Mouse (Mus musculus) liver, embryonic 11.5 days (tissue): ENCODE data around the gene Maml2. TPM values are rescaled to one million over a fixed set of nuclear protein-coding genes. Genes with fewer than 3 reads are reported as not detected.
A peak's percentile ranks its signal among the peaks of the same experiment; 100 is the strongest.

Experiments
- ATAC-seq: fragments of 200-750 bp; cut with Nextera tagmentation; replicated peaks from 2 replicates; pipeline ENCODE4 v1.8.0; 2017; ENCODE audit warnings: moderate number of reproducible peaks, mild to moderate bottlenecking, moderate TSS enrichment, moderate library complexity; ENCODE audit not compliant: low FRiP score
- DNase-seq: peaks from one replicate; pipeline ENCODE4 v3.0.0-alpha.2; 2017; ENCODE audit warnings: low spot score
- H3K27ac ChIP-seq: fragments of 300-500 bp; sonication (generic); 2 replicates; pipeline ENCODE4 v1.5.1; 2014; ENCODE audit warnings: mild to moderate bottlenecking, low read depth, low read length, control low read depth
- H3K27me3 ChIP-seq: fragments of 300-500 bp; sonication (generic); replicated peaks from 2 replicates; pipeline ENCODE4 v1.6.1; 2014; ENCODE audit warnings: low read length, mixed read lengths; ENCODE audit not compliant: control insufficient read depth, insufficient read depth
- H3K36me3 ChIP-seq: fragments of 300-500 bp; sonication (generic); 2 replicates; pipeline ENCODE4 v1.6.1; 2014; ENCODE audit warnings: mild to moderate bottlenecking, low read length, moderate library complexity, mixed read lengths; ENCODE audit not compliant: control insufficient read depth, insufficient read depth
- H3K4me1 ChIP-seq: fragments of 300-500 bp; sonication (generic); replicated peaks from 2 replicates; pipeline ENCODE4 v1.6.1; 2014; ENCODE audit warnings: low read length, mixed read lengths; ENCODE audit not compliant: control insufficient read depth, insufficient read depth
- H3K4me2 ChIP-seq: fragments of 300-500 bp; sonication (generic); 2 replicates; pipeline ENCODE4 v1.6.1; 2014; ENCODE audit warnings: mild to moderate bottlenecking, control low read depth, moderate library complexity
- H3K4me3 ChIP-seq: fragments of 300-500 bp; sonication (generic); 2 replicates; pipeline ENCODE4 v1.5.1; 2014; ENCODE audit warnings: low read depth, low read length, control low read depth
- H3K9ac ChIP-seq: fragments of 300-500 bp; sonication (generic); 2 replicates; pipeline ENCODE4 v1.6.1; 2014; ENCODE audit warnings: low read depth, low read length, control low read depth
- H3K9me3 ChIP-seq: fragments of 300-500 bp; sonication (generic); 2 replicates; pipeline ENCODE4 v1.6.1; 2016; ENCODE audit warnings: low read length, inconsistent platforms, mixed read lengths; ENCODE audit not compliant: control insufficient read depth
- WGBS: fragments of 180-500 bp; shearing (Covaris S2); extraction: QIAGEN DNeasy Blood & Tissue Kit; methylation state at CpG from one replicate; pipeline ENCODE4 v1.1.7; 2014; 5-methylcytosine and 5-hydroxymethylcytosine counted together
- polyA plus RNA-seq: library from polyadenylated mRNA; unstranded; fragments of >200 nt; fragmentation: Nextera tagmentation; extraction: Ambion mirVana; gene quantifications from 2 replicates; pipeline ENCODE4 v1.2.1, GENCODE M21; 2014

The Maml2 gene
- polyA plus RNA-seq, 1 experiment from 2014 or later, result 3.4 TPM

DNA sequence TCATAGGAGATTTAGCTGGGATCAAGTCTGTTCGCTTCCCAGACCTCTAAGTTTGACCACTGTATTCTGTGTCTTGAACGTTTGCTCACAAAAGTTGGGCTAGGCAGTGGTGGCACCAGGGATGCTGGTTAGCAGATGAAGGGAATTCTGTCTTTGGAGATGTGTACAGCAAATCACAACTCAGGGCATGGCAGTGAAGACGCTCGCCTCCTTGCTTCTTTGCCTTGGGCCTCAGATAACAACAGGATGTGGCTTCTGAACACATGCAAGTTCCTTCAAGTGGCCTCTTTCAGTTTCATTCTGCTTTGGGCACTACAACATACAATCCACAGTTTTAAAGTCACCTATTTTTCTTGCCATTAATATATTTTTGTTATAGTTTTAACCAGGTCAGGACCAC lies 168.6 kb downstream of the Maml2 start:
- H3K9me3 ChIP-seq, result no peaks in the 10 kb centered on the region
- no peak overlapping the region for H3K4me3 ChIP-seq
- DNase-seq (no peak), ATAC-seq (no peak)
- no peak overlapping the region for H3K9ac ChIP-seq
- H3K36me3 ChIP-seq, result no peaks in the 10 kb centered on the region
- no peak overlapping the region for H3K27ac ChIP-seq
- no peaks in the 10 kb centered on the region for H3K27me3 ChIP-seq
- H3K4me2 ChIP-seq, result peak overlapping the region; percentile 13; the same call in 1 of the 2 replicates
- H3K4me1 ChIP-seq, result peaks cover 8% of the 10 kb centered on the region
- WGBS, result 49% methylated on average over 4 of the region's 4 CpGs

DNA sequence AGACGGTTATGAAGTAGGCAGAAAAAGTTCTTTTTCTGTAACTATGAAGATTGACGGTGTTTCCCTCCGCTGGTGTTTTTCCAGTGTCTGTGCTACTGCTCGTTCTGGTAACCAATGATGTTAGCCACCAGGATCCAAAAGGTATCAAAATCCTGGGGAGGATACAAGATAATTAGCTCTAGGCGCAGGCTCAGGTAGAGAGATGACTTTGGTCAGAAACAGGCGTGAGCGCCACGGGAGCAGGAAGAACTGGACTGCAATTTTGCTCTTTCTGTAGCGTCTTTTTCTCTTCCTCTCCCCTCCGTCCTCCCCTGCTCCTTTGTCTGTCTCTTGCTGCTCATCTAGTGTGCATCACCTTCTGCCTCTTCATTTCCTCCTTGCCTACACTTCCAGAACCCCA lies 169.1 kb downstream of the Maml2 start:
- no peaks in the 10 kb centered on the region for H3K9me3 ChIP-seq
- no peak overlapping the region for H3K9ac ChIP-seq
- H3K27ac ChIP-seq, result no peak overlapping the region
- H3K36me3 ChIP-seq, result no peaks in the 10 kb centered on the region
- peak overlapping the region; percentile 13; the same call in 1 of the 2 replicates for H3K4me2 ChIP-seq
- no peak for ATAC-seq
- no peak overlapping the region for H3K4me3 ChIP-seq
- no peak for DNase-seq
- no peaks in the 10 kb centered on the region for H3K27me3 ChIP-seq
- 58% methylated on average over 10 of the region's 10 CpGs for WGBS
- peaks cover 8% of the 10 kb centered on the region for H3K4me1 ChIP-seq

DNA sequence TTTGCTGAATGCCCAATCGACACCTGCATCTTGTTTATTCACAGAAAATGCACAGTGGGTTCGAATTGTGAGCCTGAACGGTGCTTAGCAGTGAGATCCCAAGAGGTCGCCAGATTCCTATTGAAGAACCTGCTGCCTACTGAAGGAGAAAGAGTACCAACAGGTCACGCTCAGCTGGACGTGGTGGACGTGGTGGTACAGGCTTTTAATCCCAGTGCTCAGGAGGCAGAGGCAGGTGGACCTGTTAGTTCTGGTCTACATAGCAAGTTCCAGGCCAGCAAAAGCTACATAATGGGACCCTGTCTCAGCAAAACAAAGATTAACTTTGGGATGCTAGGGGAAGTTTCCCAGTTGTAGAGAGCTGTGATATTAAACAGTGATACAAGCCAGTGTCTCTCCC lies 170.0 kb downstream of the Maml2 start:
- Histone ChIP-seq H3K36me3 (no peaks in the 10 kb centered on the region), H3K27me3 (no peaks in the 10 kb centered on the region), H3K4me3 (no peak overlapping the region), H3K9me3 (no peaks in the 10 kb centered on the region), H3K4me2 (no peak overlapping the region), H3K9ac (no peak overlapping the region), H3K27ac (no peak overlapping the region; the same call in 1 of the 2 replicates), H3K4me1 (peaks cover 8% of the 10 kb centered on the region)
- ATAC-seq (no peak), DNase-seq (no peak)
- 89% methylated on average over 7 of the region's 7 CpGs for WGBS

DNA sequence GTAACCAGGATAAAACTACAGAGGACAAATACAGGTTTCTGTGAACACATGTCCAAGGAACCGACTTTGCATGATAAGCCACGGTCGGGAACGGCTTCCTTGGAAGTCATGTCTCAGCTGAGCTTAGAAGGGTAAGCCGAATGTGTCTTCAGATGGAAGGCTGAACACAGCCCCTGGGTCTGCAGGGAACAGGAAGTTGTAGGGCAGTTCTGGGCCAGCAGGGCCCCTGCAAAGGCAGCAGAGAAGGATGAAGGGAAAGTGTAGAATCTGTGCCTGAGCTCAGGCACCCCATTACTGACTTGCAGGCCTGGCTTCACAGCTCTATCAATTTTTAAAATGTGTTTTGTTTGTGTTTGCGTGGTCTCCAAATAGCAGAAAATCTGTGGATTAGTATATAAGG lies 171.0 kb downstream of the Maml2 start:
- WGBS, result 66% methylated on average over 6 of the region's 6 CpGs
- Histone ChIP-seq H3K4me3 (no peak overlapping the region), H3K9ac (no peak overlapping the region), H3K4me2 (no peak overlapping the region), H3K9me3 (no peaks in the 10 kb centered on the region), H3K4me1 (peaks cover 8% of the 10 kb centered on the region), H3K27ac (no peak overlapping the region), H3K27me3 (no peaks in the 10 kb centered on the region), H3K36me3 (no peaks in the 10 kb centered on the region)
- ATAC-seq (no peak), DNase-seq (no peak)

DNA sequence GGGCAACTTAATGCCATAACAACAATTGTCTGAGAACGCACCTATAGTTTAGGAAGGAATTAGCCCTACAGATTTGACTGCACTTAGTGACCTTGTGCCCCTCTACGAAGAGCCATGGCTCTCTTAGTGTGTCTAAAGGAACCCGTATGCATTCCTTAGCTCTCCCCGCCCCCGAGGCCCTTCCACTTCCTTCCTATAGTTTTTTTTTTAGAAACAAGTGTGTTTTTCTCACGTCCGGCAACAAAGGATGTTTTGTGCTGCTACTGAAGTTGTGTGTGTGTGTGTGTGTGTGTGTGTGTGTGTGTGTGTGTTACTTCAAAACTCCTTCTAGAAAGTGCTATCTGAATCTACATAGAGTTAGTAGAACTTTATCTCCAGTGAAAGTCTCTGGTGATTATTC lies 172.3 kb downstream of the Maml2 start:
- H3K27ac ChIP-seq, result no peak overlapping the region

DNA sequence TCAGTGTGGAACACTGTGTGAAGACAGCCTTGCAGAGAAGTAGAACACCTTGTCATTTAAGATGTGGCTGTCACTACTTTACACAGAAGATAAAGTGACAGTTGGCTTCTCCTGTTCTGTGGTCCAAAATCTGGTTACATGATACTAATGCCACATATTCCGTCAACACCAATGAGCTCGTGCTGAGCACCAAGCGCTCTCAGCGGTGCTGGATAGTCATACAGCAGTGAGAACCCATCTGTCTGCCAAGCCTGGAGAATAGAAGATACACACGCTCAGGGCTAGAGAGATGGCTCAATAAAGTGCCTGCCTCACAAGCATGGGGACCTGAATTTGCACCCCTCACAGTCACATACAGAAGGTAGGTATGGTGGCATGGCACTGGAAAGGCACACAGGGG lies 177.2 kb downstream of the Maml2 start:
- no peak overlapping the region for H3K9ac ChIP-seq
- no peak for DNase-seq
- H3K4me1 ChIP-seq, result no peaks in the 10 kb centered on the region; the same call in 1 of the 2 replicates
- H3K4me3 ChIP-seq, result no peak overlapping the region
- no peak overlapping the region for H3K4me2 ChIP-seq
- H3K27me3 ChIP-seq, result no peaks in the 10 kb centered on the region
- no peaks in the 10 kb centered on the region for H3K9me3 ChIP-seq
- 88% methylated on average over 5 of the region's 5 CpGs for WGBS
- H3K36me3 ChIP-seq, result no peaks in the 10 kb centered on the region
- no peak overlapping the region for H3K27ac ChIP-seq
- ATAC-seq, result no peak

More for the DNA sequence above, 172.3 kb downstream of the Maml2 start:
- no peak for ATAC-seq
- Histone ChIP-seq H3K9me3 (no peaks in the 10 kb centered on the region), H3K4me1 (peaks cover 8% of the 10 kb centered on the region), H3K27me3 (no peaks in the 10 kb centered on the region), H3K9ac (no peak overlapping the region), H3K4me3 (no peak overlapping the region), H3K4me2 (no peak overlapping the region), H3K36me3 (no peaks in the 10 kb centered on the region)
- 28% methylated on average over 7 of the region's 7 CpGs for WGBS
- DNase-seq, result no peak

DNA sequence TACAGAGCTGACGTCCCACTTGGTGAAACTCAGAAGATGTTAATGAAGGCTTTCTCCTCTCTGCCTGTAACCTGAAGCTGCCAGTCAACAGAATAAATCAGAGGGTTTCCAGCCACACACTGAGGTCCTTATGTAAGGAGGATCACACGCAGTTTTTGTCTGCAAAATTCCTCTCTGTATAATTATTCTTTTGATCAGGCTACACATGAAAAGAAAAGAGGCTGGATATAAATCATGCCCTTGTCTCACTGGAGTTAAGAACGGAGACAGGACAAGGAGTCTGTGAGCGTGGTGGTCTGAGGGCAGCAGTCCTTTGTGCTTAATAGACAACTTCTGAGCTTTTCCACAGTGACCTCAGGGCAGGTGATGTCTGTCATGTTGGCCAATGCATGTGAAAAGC lies 181.5 kb downstream of the Maml2 start:
- WGBS, result 53% methylated on average over 4 of the region's 4 CpGs
- H3K27ac ChIP-seq, result no peak overlapping the region
- no peaks in the 10 kb centered on the region for H3K27me3 ChIP-seq
- no peak overlapping the region for H3K4me3 ChIP-seq
- H3K9ac ChIP-seq, result no peak overlapping the region
- ATAC-seq (no peak), DNase-seq (no peak)
- H3K4me1 ChIP-seq, result peaks cover 4% of the 10 kb centered on the region; the same call in 1 of the 2 replicates
- no peaks in the 10 kb centered on the region for H3K36me3 ChIP-seq
- no peak overlapping the region for H3K4me2 ChIP-seq
- no peaks in the 10 kb centered on the region for H3K9me3 ChIP-seq

DNA sequence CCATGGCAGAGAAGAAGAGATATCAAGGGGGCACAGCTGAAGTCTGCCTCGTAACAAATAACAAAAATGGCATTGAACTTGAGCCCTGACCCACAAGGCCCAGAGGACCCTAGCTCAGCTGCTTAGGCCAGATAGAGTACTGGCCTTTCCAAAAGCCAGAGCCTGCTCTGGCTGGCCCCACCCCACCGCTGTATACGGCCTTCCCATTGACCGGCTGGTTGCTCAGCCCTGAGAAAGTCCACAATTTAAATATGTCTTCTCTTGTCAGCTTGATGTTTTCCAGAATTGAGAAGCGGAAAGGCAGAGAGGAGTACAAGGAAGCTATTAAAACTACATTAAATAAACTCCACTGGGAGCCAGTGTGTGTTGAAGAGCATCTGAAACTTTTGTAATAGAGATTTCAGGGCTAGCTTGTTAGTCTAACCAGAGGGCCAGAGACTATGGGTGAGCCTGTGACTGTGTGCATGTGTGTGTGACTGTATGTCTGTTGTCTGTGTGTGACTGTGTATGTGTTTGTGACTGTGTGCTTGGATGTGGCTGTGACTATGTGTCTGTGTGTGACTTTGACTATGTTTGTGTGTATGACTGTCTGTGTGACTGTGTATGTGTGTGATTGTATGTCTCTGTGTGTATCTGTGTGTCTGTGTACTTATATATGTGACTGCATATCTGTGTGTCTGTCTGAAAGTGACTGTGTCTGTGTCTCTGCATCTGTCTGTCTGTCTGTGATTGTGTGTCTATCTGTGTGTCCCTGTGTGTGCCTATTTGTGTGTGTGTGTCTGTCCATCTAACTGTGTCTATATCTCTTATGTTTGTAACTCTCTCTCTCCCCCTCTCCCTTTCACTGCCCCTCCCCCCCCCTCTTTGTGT lies 185.7 kb downstream of the Maml2 start:
- H3K4me2 ChIP-seq, result no peak overlapping the region
- no peak overlapping the region for H3K9ac ChIP-seq

More for the DNA sequence above, 185.7 kb downstream of the Maml2 start:
- Histone ChIP-seq H3K27ac (peak overlapping the region; percentile 19; the same call in 1 of the 2 replicates), H3K4me1 (peaks cover 4% of the 10 kb centered on the region; the same call in 1 of the 2 replicates), H3K4me3 (no peak overlapping the region), H3K27me3 (no peaks in the 10 kb centered on the region), H3K36me3 (no peaks in the 10 kb centered on the region), H3K9me3 (no peaks in the 10 kb centered on the region)
- DNase-seq (no peak), ATAC-seq (peak; percentile 43; the same call in 1 of the 2 replicates)
- WGBS, result 66% methylated on average over 5 of the region's 5 CpGs
